Comparison of ENCODE assay signal across 8 mouse cellular contexts in the genomic region with DNA sequence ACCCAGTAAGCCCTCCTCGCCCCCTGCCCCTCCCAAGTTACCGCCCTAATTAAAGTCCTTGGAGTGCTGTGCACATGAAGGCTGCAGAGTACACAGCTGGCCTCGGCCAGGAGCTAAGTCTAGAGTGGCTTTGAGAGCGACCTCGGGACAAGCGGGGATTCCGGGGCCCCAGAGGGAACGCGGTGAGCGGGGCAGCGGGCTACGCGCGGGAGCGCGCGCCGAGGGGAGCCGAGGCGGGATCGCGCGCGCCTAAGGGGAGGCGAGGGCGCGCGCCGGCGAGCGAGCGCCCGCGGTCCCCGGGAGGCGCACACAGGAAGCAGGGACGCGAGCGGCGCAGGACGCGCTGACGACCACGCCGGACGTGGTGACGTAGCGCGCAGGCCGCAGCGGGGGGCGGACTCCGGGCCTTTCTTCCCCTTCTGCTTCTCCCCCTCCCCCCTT. TPM values are rescaled to one million over a fixed set of nuclear protein-coding genes. Genes with fewer than 3 reads are reported as not detected.
A peak's percentile ranks its signal among the peaks of the same experiment; 100 is the strongest.
DNase-seq lines count a peak whose midpoint lies in the region; ATAC-seq and TF ChIP-seq lines count a peak whose summit lies in the region.

Gene R3hdm2, plus strand, starts transcription at position 77 of the 441 bp plus-strand sequence.

- H3K9ac ChIP-seq in ES-Bruce4 (ENCODE audit: low read depth, poor library complexity, severe bottlenecking): peak within 1 kb of the TSS; percentile 94
- H3K9ac ChIP-seq in forebrain, embryonic 14.5 days (ENCODE audit: low read length): peak within 1 kb of the TSS; percentile 91
- H3K9ac ChIP-seq in neural tube, embryonic 15.5 days (replicated peaks): peak within 1 kb of the TSS; percentile 89

- intact Hi-C loops in heart, postnatal 14 days (cut with DNase I): loop anchor here (5.0 kb wide), 1 partner anchor 42 kb away; no protein-coding TSS in a partner anchor

- peak within 1 kb of the TSS; percentile 66 for H3K27ac ChIP-seq in ES-Bruce4 (ENCODE audit: insufficient read depth, low read length)
- peak within 1 kb of the TSS; percentile 96 for H3K27ac ChIP-seq in forebrain, embryonic 14.5 days (ENCODE audit: low read depth, low read length)
- H3K27ac ChIP-seq in neural tube, embryonic 15.5 days (replicated peaks): peak within 1 kb of the TSS; percentile 93

- H3K4me1 ChIP-seq in ES-Bruce4 (ENCODE audit: control insufficient read depth, insufficient read depth, low read length): peaks cover 4% of the 10 kb centered on the region
- H3K4me1 ChIP-seq in forebrain, embryonic 14.5 days (ENCODE audit: control insufficient read depth, insufficient read depth, low read length): peaks cover 9% of the 10 kb centered on the region
- H3K4me1 ChIP-seq in neural tube, embryonic 15.5 days: peaks cover 28% of the 10 kb centered on the region

- H3K36me3 ChIP-seq in ES-Bruce4 (ENCODE audit: control insufficient read depth, insufficient read depth, low read length, poor library complexity, severe bottlenecking): no peaks in the 10 kb centered on the region
- H3K36me3 ChIP-seq in forebrain, embryonic 14.5 days (ENCODE audit: control insufficient read depth, insufficient read depth, low read length): no peaks in the 10 kb centered on the region
- no peaks in the 10 kb centered on the region for H3K36me3 ChIP-seq in neural tube, embryonic 15.5 days

- no peak for TF ChIP-seq EP300 in ES-Bruce4 (IDR thresholded peaks at IDR 0.05; ENCODE audit: insufficient read depth, low read depth, low read length)

- DNase-seq in forebrain, embryonic 14.5 days (ENCODE audit: low spot score): peak; percentile 97
- peak; percentile 94 to 96 for DNase-seq in heart, postnatal 14 days
- peak; percentile 91 for DNase-seq in layer of hippocampus, adult 11-12 months (ENCODE audit: low spot score)
- DNase-seq in lung, adult 18-20 months: peak; percentile 90 to 94
- DNase-seq in testis, postnatal 14 days (ENCODE audit: low spot score): peak; percentile 95

- H3K4me2 ChIP-seq in forebrain, embryonic 14.5 days (ENCODE audit: low read length): peak within 1 kb of the TSS; percentile 64
- peak within 1 kb of the TSS; percentile 75 for H3K4me2 ChIP-seq in neural tube, embryonic 15.5 days

- H3K9me3 ChIP-seq in ES-Bruce4 (replicated peaks; ENCODE audit: control insufficient read depth, insufficient read depth, low read length, poor library complexity, severe bottlenecking): no peaks in the 10 kb centered on the region
- H3K9me3 ChIP-seq in forebrain, embryonic 14.5 days (replicated peaks; ENCODE audit: control insufficient read depth, low read length): no peaks in the 10 kb centered on the region
- no peaks in the 10 kb centered on the region for H3K9me3 ChIP-seq in neural tube, embryonic 15.5 days (replicated peaks)

- TF ChIP-seq POLR2A in ES-Bruce4 (IDR thresholded peaks at IDR 0.05; ENCODE audit: insufficient read depth, low read length): no peak

- H3K27me3 ChIP-seq in ES-Bruce4 (ENCODE audit: control insufficient read depth, insufficient read depth, low read length, poor library complexity, severe bottlenecking): no peaks in the 10 kb centered on the region
- H3K27me3 ChIP-seq in forebrain, embryonic 14.5 days (replicated peaks; ENCODE audit: control insufficient read depth, insufficient read depth, low read length): no peaks in the 10 kb centered on the region
- H3K27me3 ChIP-seq in neural tube, embryonic 15.5 days (replicated peaks): no peaks in the 10 kb centered on the region

- TF ChIP-seq CTCF in ES-Bruce4 (IDR thresholded peaks at IDR 0.05; ENCODE audit: low read depth, low read length): no peak

- peak within 1 kb of the TSS; percentile 95 for H3K4me3 ChIP-seq in ES-Bruce4 (ENCODE audit: low read depth, low read length)
- H3K4me3 ChIP-seq in forebrain, embryonic 14.5 days (ENCODE audit: low read depth, low read length): peak within 1 kb of the TSS; percentile 63
- H3K4me3 ChIP-seq in neural tube, embryonic 15.5 days (replicated peaks): peak within 1 kb of the TSS; percentile 69

- under 1% methylated on average over 30 of the region's 53 CpGs for WGBS in forebrain, embryonic 14.5 days
- under 1% methylated on average over 24 of the region's 53 CpGs for WGBS in neural tube, embryonic 15.5 days

- peak; percentile 96 for ATAC-seq in cerebellum, adult (ENCODE audit: insufficient number of reproducible peaks, low FRiP score, low TSS enrichment)
- ATAC-seq in forebrain, embryonic 14.5 days: peak; percentile 97
- peak; percentile 95 for ATAC-seq in neural tube, embryonic 15.5 days (ENCODE audit: low FRiP score)

RNA-seq across cellular contexts. Expression of gene R3hdm2, which starts in this region (rescaled TPM):
- 107 and 122 TPM in 2 replicates for polyA plus RNA-seq in ES-Bruce4 (2011; ENCODE audit: insufficient read depth, insufficient read length, low read depth, missing spikeins)
- 24.2 and 32.4 TPM in 2 replicates for polyA plus RNA-seq in forebrain, embryonic 14.5 days (2014; fragmentation: Nextera tagmentation; extraction: Ambion mirVana)
- total RNA-seq in heart, postnatal 14 days (2021): 100 to 1,000 TPM; 115 to 120 TPM
- polyA plus RNA-seq in neural tube, embryonic 15.5 days (2015; fragmentation: Nextera tagmentation; extraction: Ambion mirVana): 30.7 and 34.5 TPM in 2 replicates

Comparison
In these comparisons a context has a peak if more than half of its experiments do, and no peak if none do; other contexts are left out.
1. Peak in every context shown above with its lines: DNase-seq, ATAC-seq, H3K4me3 ChIP-seq and H3K27ac ChIP-seq.